Mouse (Mus musculus): ENCODE measurements around the gene Nucb2.

Gene Nucb2

DNA sequence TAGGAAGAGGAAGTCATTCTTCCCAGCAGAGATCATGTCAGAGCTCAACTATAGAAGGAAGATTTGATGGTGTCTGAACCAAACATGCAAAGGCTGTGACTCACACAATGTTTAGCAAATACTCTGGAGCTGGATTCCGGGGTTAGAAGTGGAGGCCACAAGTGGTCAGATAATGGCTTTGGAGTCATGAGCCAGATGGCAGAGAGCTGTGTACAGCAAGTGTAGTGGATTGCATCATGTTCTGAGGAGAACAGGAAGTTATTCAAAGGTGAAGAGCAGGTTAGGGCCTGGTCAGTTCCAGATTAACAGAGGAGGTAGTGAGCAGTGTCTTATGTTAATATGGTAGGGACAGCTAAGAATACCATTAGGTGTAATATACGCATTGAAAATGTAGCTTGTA lies 20.4 kb downstream of the Nucb2 start:
- DNase-seq (ENCODE audit: low spot score): no peak

- DNase-seq (ENCODE audit: low spot score): no peak
Observed at GRCm38 (mm10) chr7:116529793-116530192, 25.6 kb downstream of the Nucb2 start.

GRCm38 (mm10) chr7:116530470-116530869 lies 26.3 kb downstream of the Nucb2 start:
- DNase-seq (ENCODE audit: low spot score): no peak

DNA sequence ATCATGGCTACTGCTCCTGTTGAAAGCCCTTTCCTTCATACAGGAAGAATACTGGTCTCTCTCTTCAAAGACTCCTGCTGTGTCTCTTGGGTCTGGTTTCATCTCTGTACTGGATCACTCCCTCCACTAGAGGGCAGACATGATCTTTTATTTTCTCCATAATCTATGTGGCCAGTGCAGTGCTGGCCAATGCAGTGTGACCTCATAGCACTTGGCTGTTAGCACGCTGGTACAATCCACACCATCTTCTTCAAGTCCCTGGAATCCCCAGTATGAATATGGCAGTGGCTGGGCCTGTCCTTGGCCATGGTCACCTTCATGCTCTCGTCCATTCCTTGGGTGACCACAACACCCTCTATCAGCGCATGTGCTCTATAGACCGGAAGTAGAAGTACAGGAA lies 27.1 kb downstream of the Nucb2 start:
- DNase-seq (ENCODE audit: low spot score): no peak

DNA sequence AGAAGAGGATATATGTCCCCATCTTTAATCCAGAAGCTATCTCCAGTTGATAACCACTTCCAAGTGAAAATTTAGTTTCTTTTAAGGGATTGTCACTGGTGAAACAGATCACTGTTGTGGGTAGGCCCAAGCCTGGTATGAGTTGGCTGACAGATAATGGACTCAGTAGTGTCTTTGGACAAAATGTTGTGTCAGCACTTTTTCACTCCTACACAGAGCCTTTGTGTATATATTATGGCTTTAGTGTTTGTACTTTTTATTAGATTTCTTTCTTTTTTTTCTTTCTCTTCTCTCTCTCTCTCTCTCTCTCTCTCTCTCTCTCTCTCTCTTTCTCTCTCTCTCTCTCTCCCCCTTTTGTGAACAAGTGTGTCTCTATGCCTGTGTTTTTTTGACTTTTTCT lies 52.7 kb downstream of the Nucb2 start:
- DNase-seq (ENCODE audit: low spot score): no peak

DNA sequence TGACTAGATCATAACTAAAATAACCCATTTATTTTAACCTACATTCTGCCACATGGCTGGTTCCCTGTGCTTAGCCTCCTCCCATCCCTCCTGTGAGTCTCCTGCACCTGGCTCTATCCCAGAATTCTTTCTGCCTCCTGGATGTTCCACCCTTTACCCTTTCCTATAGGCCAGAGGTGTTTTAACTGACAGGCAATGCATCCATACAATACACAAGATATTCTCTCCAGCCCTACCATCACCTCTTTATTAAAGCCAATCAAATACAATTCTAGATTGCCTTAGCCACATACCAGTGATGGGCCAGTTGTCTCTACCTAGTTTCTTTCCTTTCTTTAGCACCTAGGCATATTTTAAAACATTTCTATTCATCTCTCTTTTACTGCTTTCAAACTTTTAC lies 70.4 kb downstream of the Nucb2 start:
- DNase-seq (ENCODE audit: low spot score): no peak

Data from spleen, adult 12 weeks (tissue).